Mouse (Mus musculus): ENCODE data around the gene Gm9944. TPM values are rescaled to one million over a fixed set of nuclear protein-coding genes. Genes with fewer than 3 reads are reported as not detected.

Gene Gm9944
- polyA plus RNA-seq (2012): not detected in 2 replicates

DNA sequence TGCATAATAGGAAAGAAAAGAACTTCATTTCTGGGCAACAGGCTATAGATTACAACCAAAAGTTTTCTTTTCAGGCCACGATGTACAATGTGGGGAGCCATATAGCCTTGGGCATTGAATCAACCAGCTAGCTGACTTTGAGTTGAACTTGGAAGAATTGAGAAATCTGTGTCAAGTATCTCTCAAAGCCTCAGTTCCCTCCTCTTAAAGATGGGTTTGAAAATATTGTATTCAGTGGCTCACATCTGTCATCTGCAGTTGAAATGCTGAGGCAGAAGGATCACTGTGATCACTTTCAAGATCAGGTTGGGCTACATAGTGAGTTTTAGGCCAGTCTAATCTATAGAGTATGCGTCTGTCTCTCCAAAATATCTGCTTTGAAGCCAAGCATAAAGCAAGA is at the start of gene Gm9944:
Gm9944 (minus strand) TSS at position 101 of the 400 bp plus-strand sequence.
- TF ChIP-seq GATA1 (IDR thresholded peaks at IDR 0.05; ENCODE audit: low read length): no peak

DNA sequence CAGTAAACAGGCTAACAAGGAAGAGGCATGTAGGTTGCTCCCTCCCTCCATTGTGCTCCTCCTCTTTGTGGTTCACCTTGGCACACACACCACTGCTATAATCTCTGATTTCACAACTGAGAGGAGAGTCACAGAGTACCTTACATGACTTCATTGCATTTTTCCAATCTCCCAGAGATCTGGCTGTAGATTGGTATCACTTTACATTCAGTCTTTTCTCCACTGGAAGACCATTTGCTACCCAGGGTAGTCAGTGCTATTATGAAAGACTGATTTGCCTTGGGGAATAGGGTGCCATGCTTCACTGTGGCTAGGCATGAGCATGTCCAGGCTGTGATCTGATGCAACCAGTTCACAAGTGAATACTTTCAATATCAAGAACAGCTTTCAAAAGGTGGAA is 40.2 kb upstream of the Gm9944 start:
- no peak for TF ChIP-seq GATA1 (IDR thresholded peaks at IDR 0.05; ENCODE audit: low read length)

- TF ChIP-seq GATA1 (IDR thresholded peaks at IDR 0.05; ENCODE audit: low read length): no peak
Observed at GRCm38 (mm10) chr4:144468091-144468490, 15.0 kb upstream of the Gm9944 start.

DNA sequence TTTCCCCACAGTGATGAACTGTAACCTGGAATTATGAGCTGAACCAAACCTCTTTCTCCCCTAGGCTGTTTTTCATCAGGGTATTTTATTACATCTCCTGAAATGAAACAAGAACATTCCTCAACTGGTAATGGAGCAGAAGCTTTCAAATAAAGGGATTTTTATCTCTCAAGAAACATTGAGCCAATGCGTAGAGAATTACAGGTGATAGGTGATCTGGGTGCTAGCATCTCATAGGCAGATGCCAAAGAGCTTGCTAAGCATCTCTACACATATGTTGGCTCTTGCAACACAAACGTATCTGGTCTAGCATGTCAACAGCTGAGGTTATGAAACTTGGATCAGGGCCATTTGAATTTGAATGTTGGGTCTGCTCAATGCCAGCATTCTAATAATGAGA is 12.1 kb upstream of the Gm9944 start:
- TF ChIP-seq GATA1 (IDR thresholded peaks at IDR 0.05; ENCODE audit: low read length): no peak

GRCm38 (mm10) chr4:144463656-144464055 is 10.5 kb upstream of the Gm9944 start, which contains the start of gene Aadacl3:
Aadacl3 (minus strand) TSS chr4:144463756.
- no peak for TF ChIP-seq GATA1 (IDR thresholded peaks at IDR 0.05; ENCODE audit: low read length)

DNA sequence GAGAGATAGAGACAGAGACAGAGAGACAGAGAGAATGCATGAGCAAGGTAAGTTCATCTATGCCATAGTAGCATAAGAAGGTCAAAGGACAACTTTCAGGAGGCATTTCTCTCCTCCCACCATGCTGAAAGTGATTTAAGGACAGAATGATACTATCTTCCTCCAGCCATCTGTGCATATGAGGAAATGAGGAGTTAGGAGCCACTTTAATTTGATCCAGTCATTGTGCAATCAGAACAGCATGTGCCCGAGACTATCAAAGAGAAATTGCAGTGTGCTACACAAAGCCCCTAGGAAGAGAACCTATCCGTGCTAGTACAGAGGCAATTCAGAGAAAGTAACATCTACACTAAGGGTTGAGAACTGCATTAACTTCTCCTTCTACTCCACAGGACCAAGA is 4.6 kb downstream of the Gm9944 start:
- TF ChIP-seq GATA1 (IDR thresholded peaks at IDR 0.05; ENCODE audit: low read length): no peak

GRCm38 (mm10) chr4:144441582-144441981 is 11.5 kb downstream of the Gm9944 start:
- no peak for TF ChIP-seq GATA1 (IDR thresholded peaks at IDR 0.05; ENCODE audit: low read length)

- no peak for TF ChIP-seq GATA1 (IDR thresholded peaks at IDR 0.05; ENCODE audit: low read length)
Observed at GRCm38 (mm10) chr4:144441095-144441494, 12.0 kb downstream of the Gm9944 start.

GRCm38 (mm10) chr4:144438672-144439071 is 14.4 kb downstream of the Gm9944 start, which contains the start of gene 1700012P22Rik:
1700012P22Rik (minus strand) TSS chr4:144438772.
- no peak for TF ChIP-seq GATA1 (IDR thresholded peaks at IDR 0.05; ENCODE audit: low read length)

GRCm38 (mm10) chr4:144433216-144433615 is 19.9 kb downstream of the Gm9944 start:
- TF ChIP-seq GATA1 (IDR thresholded peaks at IDR 0.05; ENCODE audit: low read length): no peak

GRCm38 (mm10) chr4:144430723-144431122 is 22.4 kb downstream of the Gm9944 start:
- TF ChIP-seq GATA1 (IDR thresholded peaks at IDR 0.05; ENCODE audit: low read length): no peak

DNA sequence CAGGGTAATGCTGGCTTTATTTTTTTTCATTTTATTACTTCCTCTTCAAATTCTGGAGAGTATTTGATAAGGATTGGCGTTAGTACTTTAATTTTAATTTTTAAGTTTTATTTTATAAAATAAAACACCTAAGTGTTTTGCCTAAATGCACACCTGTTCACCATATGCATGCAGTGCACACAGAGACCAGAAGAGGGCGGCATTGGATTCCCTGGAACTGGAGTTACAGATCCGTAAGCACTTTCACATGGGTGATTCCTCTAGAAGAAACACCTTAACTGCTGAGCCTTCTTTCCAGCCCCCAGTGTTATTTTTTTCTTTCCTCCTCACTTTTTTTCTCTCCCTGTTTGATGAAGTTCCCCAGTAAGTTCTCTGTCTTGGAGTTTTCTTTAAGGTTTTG is 24.2 kb downstream of the Gm9944 start:
- no peak for TF ChIP-seq GATA1 (IDR thresholded peaks at IDR 0.05; ENCODE audit: low read length)

DNA sequence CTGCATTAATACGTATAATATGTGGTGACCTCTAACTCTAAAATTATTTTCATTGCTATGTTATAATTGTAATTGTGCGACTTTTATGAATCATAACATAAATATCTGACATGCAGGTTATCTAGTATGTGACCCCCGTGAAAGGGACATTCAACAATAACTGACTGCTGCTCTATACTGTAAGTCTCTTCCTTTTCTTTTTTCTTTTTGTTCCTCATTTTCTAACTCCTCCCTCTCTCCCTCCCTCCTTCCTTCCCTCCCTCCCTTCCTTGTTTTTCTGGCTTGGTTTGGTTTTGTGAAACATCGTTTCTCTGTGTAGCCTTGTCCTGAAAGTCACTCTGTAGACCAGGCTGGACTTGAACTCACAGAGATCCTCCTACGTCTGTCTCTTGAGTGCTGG is 28.5 kb downstream of the Gm9944 start:
- no peak for TF ChIP-seq GATA1 (IDR thresholded peaks at IDR 0.05; ENCODE audit: low read length)

GRCm38 (mm10) chr4:144420644-144421043 is 32.5 kb downstream of the Gm9944 start:
- TF ChIP-seq GATA1 (IDR thresholded peaks at IDR 0.05; ENCODE audit: low read length): no peak

DNA sequence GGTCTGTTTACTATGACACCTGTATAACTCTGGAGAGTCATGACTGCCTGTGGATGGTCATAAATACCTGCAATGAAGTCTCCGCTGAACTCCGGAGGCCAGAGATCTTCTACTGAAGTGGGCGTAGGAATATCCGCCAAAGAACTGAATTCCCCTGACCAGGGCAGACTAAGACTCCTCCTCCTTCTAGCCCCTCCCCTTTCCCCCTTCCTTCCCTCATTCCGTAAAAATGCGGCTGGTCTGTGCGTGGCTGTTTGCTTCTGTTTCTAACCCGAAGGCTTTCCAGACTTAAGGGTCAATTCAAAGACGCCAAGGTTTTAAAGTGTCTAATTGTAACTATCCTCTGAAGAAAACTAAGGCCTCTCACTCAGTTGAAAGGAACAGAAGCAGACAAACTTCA is 44.8 kb downstream of the Gm9944 start, which contains the start of gene Pramef12:
Pramef12 (minus strand) TSS at position 175 of the 400 bp plus-strand sequence.
- TF ChIP-seq GATA1 (IDR thresholded peaks at IDR 0.05; ENCODE audit: low read length): no peak

- no peak for TF ChIP-seq GATA1 (IDR thresholded peaks at IDR 0.05; ENCODE audit: low read length)
Observed at GRCm38 (mm10) chr4:144406261-144406660, 46.9 kb downstream of the Gm9944 start.

DNA sequence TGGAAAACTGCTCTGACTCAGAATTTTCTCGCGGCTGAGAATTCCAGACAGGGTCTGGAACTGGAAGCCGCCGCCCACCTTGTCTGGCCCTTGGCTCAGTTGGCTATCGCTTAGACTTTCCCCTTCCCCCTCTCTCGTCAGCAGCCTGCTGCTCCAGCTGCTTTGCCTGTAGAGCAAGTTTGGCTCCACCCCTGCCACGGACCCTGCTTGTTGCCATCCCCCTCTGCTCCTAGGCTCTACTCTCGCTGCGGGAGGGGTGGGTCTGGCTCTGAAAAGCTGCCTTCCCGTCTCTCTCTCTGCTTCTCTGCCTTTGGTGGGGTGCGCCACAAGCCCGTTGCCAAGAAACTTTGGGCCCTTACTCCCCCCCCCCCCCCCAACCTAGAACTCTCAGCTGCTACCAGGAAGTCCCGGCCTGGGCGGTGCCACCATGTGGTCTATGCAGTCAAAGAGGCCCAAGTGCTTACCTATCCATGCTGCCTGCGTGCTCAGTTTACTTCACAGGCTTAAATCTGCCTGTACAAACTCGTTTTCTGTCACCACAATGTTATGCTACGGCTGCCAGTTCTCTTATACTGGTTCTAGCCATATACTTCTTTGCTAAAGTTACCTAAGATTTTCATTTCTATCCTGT is 48.5 kb downstream of the Gm9944 start:
- TF ChIP-seq GATA1 (IDR thresholded peaks at IDR 0.05; ENCODE audit: low read length): no peak

Other genes with a start within 250 kb of the Gm9944 start
- not detected in 2 replicates for gene C87977, start 240.0 kb downstream of the Gm9944 start, polyA plus RNA-seq (2012)
- gene Pramel5, start 172.8 kb downstream of the Gm9944 start, polyA plus RNA-seq (2012): not detected in 2 replicates
- not detected in 2 replicates for gene Gm13128, start 123.1 kb downstream of the Gm9944 start, polyA plus RNA-seq (2012)
- gene Gm13119, start 95.4 kb downstream of the Gm9944 start, polyA plus RNA-seq (2012): not detected in 2 replicates
- not detected in 2 replicates for gene Pramef20, start 75.4 kb downstream of the Gm9944 start, polyA plus RNA-seq (2012)
- not detected in 2 replicates for gene Pramef12, start 44.9 kb downstream of the Gm9944 start, polyA plus RNA-seq (2012)
- not detected in 2 replicates for gene 1700012P22Rik, start 14.5 kb downstream of the Gm9944 start, polyA plus RNA-seq (2012)
- gene Aadacl3, start 10.4 kb upstream of the Gm9944 start, polyA plus RNA-seq (2012): not detected in 2 replicates
- gene 9430007A20Rik, start 66.5 kb upstream of the Gm9944 start, polyA plus RNA-seq (2012): not detected in 2 replicates
- not detected in 2 replicates for gene Gm13124, start 111.8 kb upstream of the Gm9944 start, polyA plus RNA-seq (2012)
- not detected in 2 replicates for gene Aadacl4, start 160.4 kb upstream of the Gm9944 start, polyA plus RNA-seq (2012)
- gene Gm436, start 233.1 kb upstream of the Gm9944 start, polyA plus RNA-seq (2012): not detected in 2 replicates

Data from G1E-ER4 (cell line).